Mouse (Mus musculus) lung, postnatal 10 days (tissue): ENCODE data around the gene Gm6356.
"Not testable (repeated sequence)": the region's sequence is repeated elsewhere in the genome, so short reads cannot be mapped to it uniquely, and the experiment has no call there.

ENCODE experiments used
- DNase-seq: peaks from one replicate; pipeline ENCODE4 v3.0.0; 2021

Gm6356 gene

GRCm38 (mm10) chr14:6973718-6974117, at the start of gene Gm6356:
TSS of gene Gm6356 (minus strand) at chr14:6973818.
- not testable (repeated sequence) for DNase-seq
